Mouse (Mus musculus) embryonic facial prominence, embryonic 15.5 days (tissue): Measurements from ENCODE around the gene Abca5. TPM values are rescaled to one million over a fixed set of nuclear protein-coding genes. Genes with fewer than 3 reads are reported as not detected.
"Not testable (repeated sequence)": the region's sequence is repeated elsewhere in the genome, so short reads cannot be mapped to it uniquely, and the experiment has no call there.

Source experiments
- ATAC-seq: fragments of 200-750 bp; cut with Nextera tagmentation; 2 replicates; pipeline ENCODE4 v1.8.0; 2017; ENCODE audit warnings: low read depth, moderate TSS enrichment; ENCODE audit not compliant: insufficient number of reproducible peaks, low FRiP score, low TSS enrichment
- H3K27ac ChIP-seq: fragments of 300-500 bp; sonication (generic); replicated peaks from 2 replicates; pipeline ENCODE4 v1.5.1; 2015; ENCODE audit warnings: mild to moderate bottlenecking, inconsistent platforms
- H3K27me3 ChIP-seq: fragments of 300-500 bp; sonication (generic); 2 replicates; pipeline ENCODE4 v1.6.1; 2015; ENCODE audit warnings: inconsistent platforms
- H3K36me3 ChIP-seq: fragments of 300-500 bp; sonication (generic); 2 replicates; pipeline ENCODE4 v1.6.1; 2015; ENCODE audit warnings: mild to moderate bottlenecking, inconsistent platforms
- H3K4me1 ChIP-seq: fragments of 300-500 bp; sonication (generic); 2 replicates; pipeline ENCODE4 v1.6.1; 2015; ENCODE audit warnings: inconsistent platforms
- H3K4me2 ChIP-seq: fragments of 300-500 bp; sonication (generic); replicated peaks from 2 replicates; pipeline ENCODE4 v1.6.1; 2015; ENCODE audit warnings: mild to moderate bottlenecking, inconsistent platforms
- H3K4me3 ChIP-seq: fragments of 300-500 bp; sonication (generic); replicated peaks from 2 replicates; pipeline ENCODE4 v1.5.1; 2015; ENCODE audit warnings: mild to moderate bottlenecking, inconsistent platforms
- H3K9ac ChIP-seq: fragments of 300-500 bp; sonication (generic); 2 replicates; pipeline ENCODE4 v1.6.1; 2015; ENCODE audit warnings: inconsistent platforms
- H3K9me3 ChIP-seq: fragments of 300-500 bp; sonication (generic); replicated peaks from 2 replicates; pipeline ENCODE4 v1.6.1; 2016; ENCODE audit warnings: inconsistent platforms
- WGBS: fragments of 180-500 bp; shearing (Covaris S2); methylation state at CpG from one replicate; pipeline ENCODE4 v1.1.7; 2015; 5-methylcytosine and 5-hydroxymethylcytosine counted together
- polyA plus RNA-seq: library from polyadenylated mRNA; unstranded; fragments of >200 nt; fragmentation: Nextera tagmentation; extraction: Ambion mirVana; gene quantifications from 2 replicates; pipeline ENCODE4 v1.2.1, GENCODE M21; 2015

Abca5 gene
- polyA plus RNA-seq, 1 experiment from 2014 or later, result 5.4 TPM

DNA sequence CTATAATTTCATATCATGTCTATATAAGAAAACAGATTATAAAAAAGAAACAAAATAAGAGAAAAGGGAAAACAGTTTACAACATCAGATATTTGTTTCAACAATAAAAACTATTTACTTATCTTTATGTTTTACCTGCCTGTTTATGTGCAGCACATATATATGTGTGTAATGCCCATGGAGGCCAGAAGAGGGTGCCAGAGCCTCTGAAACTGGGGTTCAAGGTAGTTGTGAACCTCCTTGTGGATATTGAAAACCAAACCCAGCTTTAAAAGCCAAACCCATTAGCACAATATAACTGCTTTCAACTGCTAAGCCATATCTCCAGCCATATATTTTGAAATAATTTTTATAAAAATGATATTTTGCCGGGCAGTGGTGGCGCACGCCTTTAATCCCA is 27.5 kb upstream of the Abca5 start:
- 77% methylated on average over 3 of the region's 3 CpGs for WGBS
- no peak overlapping the region for H3K4me2 ChIP-seq

GRCm38 (mm10) chr11:110357756-110358551 is 20.4 kb upstream of the Abca5 start:
- Histone ChIP-seq H3K4me1 (no peaks in the 10 kb centered on the region), H3K9ac (no peak overlapping the region), H3K36me3 (no peaks in the 10 kb centered on the region), H3K4me2 (no peak overlapping the region), H3K4me3 (no peak overlapping the region), H3K9me3 (no peaks in the 10 kb centered on the region), H3K27ac (no peak overlapping the region), H3K27me3 (no peaks in the 10 kb centered on the region)
- WGBS, result 61% methylated on average over 16 of the region's 16 CpGs
- ATAC-seq, result no peak

More for the DNA sequence above, 27.5 kb upstream of the Abca5 start:
- no peaks in the 10 kb centered on the region for H3K4me1 ChIP-seq
- H3K4me3 ChIP-seq, result no peak overlapping the region
- H3K27me3 ChIP-seq, result no peaks in the 10 kb centered on the region
- no peaks in the 10 kb centered on the region for H3K9me3 ChIP-seq
- ATAC-seq, result no peak
- H3K36me3 ChIP-seq, result no peaks in the 10 kb centered on the region
- H3K9ac ChIP-seq, result no peak overlapping the region
- H3K27ac ChIP-seq, result no peak overlapping the region

- 82% methylated on average over 9 of the region's 9 CpGs for WGBS
- H3K4me3 ChIP-seq, H3K9ac ChIP-seq, H3K4me1 ChIP-seq, H3K27ac ChIP-seq, H3K36me3 ChIP-seq, H3K4me2 ChIP-seq, H3K9me3 ChIP-seq, H3K27me3 ChIP-seq, ATAC-seq: not testable (repeated sequence)
Measured at GRCm38 (mm10) chr11:110355131-110355530, 17.6 kb upstream of the Abca5 start.

DNA sequence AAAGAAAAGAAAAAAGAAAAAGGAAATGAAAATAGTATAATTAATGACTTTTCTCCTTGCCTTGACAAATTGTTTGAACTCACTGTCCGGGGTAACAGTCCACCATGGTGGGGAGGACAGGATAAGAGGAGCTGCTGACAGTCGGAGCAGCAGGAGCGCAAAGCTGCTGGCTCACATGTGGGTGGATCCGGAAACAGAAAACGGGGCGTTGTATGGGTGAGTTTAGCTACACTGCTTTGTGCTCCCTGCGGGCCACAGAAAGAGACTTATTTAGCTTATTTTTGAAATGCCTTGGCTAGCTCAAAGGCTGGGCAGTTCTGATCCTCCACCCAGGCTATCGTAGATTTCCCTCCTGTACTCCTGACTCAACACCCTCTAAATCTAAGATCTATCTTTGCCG is 16.7 kb upstream of the Abca5 start:
- no peak overlapping the region for H3K4me3 ChIP-seq
- 84% methylated on average over 9 of the region's 9 CpGs for WGBS
- no peaks in the 10 kb centered on the region for H3K9me3 ChIP-seq
- H3K27me3 ChIP-seq, result no peaks in the 10 kb centered on the region
- H3K4me1 ChIP-seq, result no peaks in the 10 kb centered on the region
- no peak for ATAC-seq
- no peaks in the 10 kb centered on the region for H3K36me3 ChIP-seq
- H3K27ac ChIP-seq, result no peak overlapping the region
- H3K9ac ChIP-seq, result no peak overlapping the region
- no peak overlapping the region for H3K4me2 ChIP-seq

- no peak overlapping the region for H3K27ac ChIP-seq
- no peaks in the 10 kb centered on the region for H3K27me3 ChIP-seq
- H3K9me3 ChIP-seq, result no peaks in the 10 kb centered on the region
- no peak overlapping the region for H3K9ac ChIP-seq
- 65% methylated on average over 2 of the region's 2 CpGs for WGBS
- no peaks in the 10 kb centered on the region for H3K4me1 ChIP-seq
- no peak for ATAC-seq
- H3K36me3 ChIP-seq, result no peaks in the 10 kb centered on the region
- no peak overlapping the region for H3K4me2 ChIP-seq
- no peak overlapping the region for H3K4me3 ChIP-seq
Measured at GRCm38 (mm10) chr11:110348170-110348569, 10.7 kb upstream of the Abca5 start.

DNA sequence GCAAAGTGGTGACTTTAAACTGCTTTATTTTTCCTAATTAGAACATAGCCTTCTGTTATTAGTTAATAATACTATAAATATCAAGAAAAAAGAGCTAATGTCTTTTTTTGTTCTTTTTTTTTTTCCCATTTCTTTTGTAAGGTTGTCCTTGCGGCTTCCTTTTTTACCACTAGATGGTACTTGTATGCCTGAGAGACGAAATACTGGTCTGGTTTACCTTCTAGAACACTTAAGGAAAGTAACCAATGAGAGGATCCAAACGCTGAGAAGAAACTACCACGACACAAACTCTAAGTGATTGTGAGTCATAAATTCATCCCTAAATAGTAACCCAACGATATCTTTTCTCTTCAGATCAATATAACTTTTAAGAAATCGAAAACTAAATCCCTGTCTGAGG is 10.3 kb upstream of the Abca5 start:
- no peaks in the 10 kb centered on the region for H3K27me3 ChIP-seq
- no peak overlapping the region for H3K4me3 ChIP-seq
- no peaks in the 10 kb centered on the region for H3K4me1 ChIP-seq
- no peak for ATAC-seq
- no peaks in the 10 kb centered on the region for H3K36me3 ChIP-seq
- WGBS, result 62% methylated on average over 6 of the region's 6 CpGs
- no peak overlapping the region for H3K4me2 ChIP-seq
- H3K27ac ChIP-seq, result no peak overlapping the region
- no peak overlapping the region for H3K9ac ChIP-seq
- H3K9me3 ChIP-seq, result no peaks in the 10 kb centered on the region

- Histone ChIP-seq H3K4me2 (peak overlapping the region; percentile 80), H3K4me1 (peaks cover 4% of the 10 kb centered on the region; the same call in 1 of the 2 replicates), H3K9ac (peak overlapping the region; percentile 67), H3K27ac (no peak overlapping the region), H3K4me3 (peak overlapping the region; percentile 78), H3K27me3 (no peaks in the 10 kb centered on the region), H3K36me3 (no peaks in the 10 kb centered on the region), H3K9me3 (no peaks in the 10 kb centered on the region)
- WGBS, result under 1% methylated on average over 18 of the region's 18 CpGs
- ATAC-seq, result 0 out of 2 replicates have a peak, but pooled peaks have one; percentile 19
Measured at GRCm38 (mm10) chr11:110336814-110337288, 665 bp downstream of the Abca5 start.

DNA sequence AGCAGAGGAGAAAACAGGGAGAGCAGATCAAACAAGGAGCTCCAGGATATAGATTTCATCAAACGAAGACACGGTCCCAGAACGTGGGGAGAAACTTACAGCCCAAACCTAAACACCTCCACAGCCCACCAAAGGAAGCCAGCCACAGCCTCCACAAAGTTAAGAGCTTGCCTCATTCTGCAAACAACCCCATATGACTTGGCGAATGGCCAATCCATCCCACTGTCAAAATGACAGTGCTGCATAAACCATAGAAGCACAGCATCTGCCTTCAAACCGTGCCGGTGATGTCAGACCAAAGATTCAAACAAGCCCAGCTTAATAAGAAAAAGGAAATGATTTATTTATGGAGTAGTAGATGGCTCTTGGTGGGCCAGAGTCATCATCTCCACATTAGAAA is 7.4 kb downstream of the Abca5 start:
- no peaks in the 10 kb centered on the region for H3K36me3 ChIP-seq
- no peak overlapping the region for H3K4me2 ChIP-seq
- peaks cover 8% of the 10 kb centered on the region for H3K4me1 ChIP-seq
- H3K27ac ChIP-seq, result no peak overlapping the region
- no peaks in the 10 kb centered on the region for H3K27me3 ChIP-seq
- WGBS, result 36% methylated on average over 6 of the region's 6 CpGs
- ATAC-seq, result no peak
- no peak overlapping the region for H3K9ac ChIP-seq
- no peak overlapping the region for H3K4me3 ChIP-seq
- H3K9me3 ChIP-seq, result no peaks in the 10 kb centered on the region

GRCm38 (mm10) chr11:110322266-110322665 is 15.2 kb downstream of the Abca5 start:
- Histone ChIP-seq H3K9me3 (no peaks in the 10 kb centered on the region), H3K27me3 (no peaks in the 10 kb centered on the region), H3K4me3 (no peak overlapping the region), H3K36me3 (no peaks in the 10 kb centered on the region), H3K9ac (no peak overlapping the region), H3K27ac (no peak overlapping the region), H3K4me2 (no peak overlapping the region), H3K4me1 (no peaks in the 10 kb centered on the region)
- 84% methylated on average over 8 of the region's 8 CpGs for WGBS
- ATAC-seq, result no peak

GRCm38 (mm10) chr11:110306475-110307168 is 30.9 kb downstream of the Abca5 start:
- Histone ChIP-seq H3K4me1 (no peaks in the 10 kb centered on the region), H3K9ac (no peak overlapping the region), H3K27me3 (no peaks in the 10 kb centered on the region), H3K4me3 (no peak overlapping the region), H3K36me3 (no peaks in the 10 kb centered on the region), H3K27ac (no peak overlapping the region), H3K9me3 (no peaks in the 10 kb centered on the region), H3K4me2 (no peak overlapping the region)
- ATAC-seq, result no peak
- 78% methylated on average over 12 of the region's 12 CpGs for whole genome bisulfite sequencing

DNA sequence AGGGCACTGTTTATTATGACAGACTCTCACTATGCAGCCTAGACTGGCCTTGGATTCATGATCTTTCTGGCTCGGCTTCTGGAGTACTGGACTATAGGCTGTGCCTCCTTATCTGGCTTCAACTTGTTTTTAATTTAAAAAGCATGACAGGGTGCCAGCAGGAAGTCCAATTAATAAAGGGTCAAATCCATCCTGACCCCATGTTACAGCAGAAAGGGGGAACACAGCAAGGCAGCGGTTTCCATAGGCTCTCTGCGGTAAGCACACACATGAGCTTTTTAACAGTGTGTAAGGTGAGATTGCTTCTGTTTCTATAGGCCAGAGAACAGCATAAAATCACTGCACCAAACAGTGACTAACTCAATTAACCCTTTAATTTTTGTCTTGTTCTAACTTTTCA is 34.1 kb downstream of the Abca5 start:
- H3K4me2 ChIP-seq, result no peak overlapping the region
- no peaks in the 10 kb centered on the region for H3K27me3 ChIP-seq
- 54% methylated on average over 3 of the region's 3 CpGs for WGBS
- H3K4me1 ChIP-seq, result no peaks in the 10 kb centered on the region
- no peak for ATAC-seq
- no peak overlapping the region for H3K9ac ChIP-seq
- no peak overlapping the region for H3K4me3 ChIP-seq
- no peak overlapping the region for H3K27ac ChIP-seq
- no peaks in the 10 kb centered on the region for H3K36me3 ChIP-seq
- no peaks in the 10 kb centered on the region for H3K9me3 ChIP-seq
